Mouse (Mus musculus) erythroblast, adult 5-6 weeks (primary cell): ENCODE measurements at regions not wholly inside any gene's neighbourhood (a gene's known extent, or its start where the extent isn't known, plus 50 kb on each side); places are given as distances from the start of the nearest gene placed in this dataset.

Experiments
- ATAC-seq: replicated peaks from 2 replicates; pipeline ENCODE4 v1.8.0; 2016; ENCODE audit warnings: moderate number of reproducible peaks, mild to moderate bottlenecking, moderate TSS enrichment, inconsistent platforms; ENCODE audit not compliant: poor library complexity, low FRiP score, severe bottlenecking

GRCm38 (mm10) chr15:52242890-52243289 lies 1641.8 kb upstream of the Gm7489 start:
- no peak for ATAC-seq
